Mouse (Mus musculus): ENCODE measurements around the gene Zfp148. TPM values are rescaled to one million over a fixed set of nuclear protein-coding genes. Genes with fewer than 3 reads are reported as not detected.

Gene Zfp148
- polyA plus RNA-seq, 1 experiment, result 26.9 TPM

DNA sequence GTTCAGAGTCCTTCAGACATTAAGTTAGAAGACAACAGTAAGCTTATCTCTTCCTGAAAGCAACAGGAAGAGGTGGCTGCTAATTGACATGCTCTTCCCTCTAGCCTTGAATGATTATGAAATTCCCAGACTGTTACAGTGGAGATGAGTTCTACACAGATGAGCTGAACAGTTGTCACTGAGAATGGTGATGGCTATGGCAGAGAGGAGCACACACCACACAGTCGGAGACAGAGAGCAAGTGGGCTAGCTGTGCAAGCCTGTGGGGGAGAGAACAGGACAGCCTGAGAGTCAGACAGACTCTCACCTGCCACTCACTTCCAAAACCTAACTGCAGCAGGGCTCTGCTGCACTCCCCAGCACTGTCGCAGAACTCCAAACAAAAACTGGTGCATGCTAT lies 51.0 kb downstream of the Zfp148 start:
- Histone ChIP-seq H3K4me1 (ENCODE audit: control insufficient read depth, insufficient read depth, low read length) (peaks cover 4% of the 10 kb centered on the region; the same call in 1 of the 2 replicates), H3K4me3 (replicated peaks; ENCODE audit: insufficient read depth, low read depth, low read length) (no peak overlapping the region), H3K27ac (ENCODE audit: insufficient read depth, low read length) (no peak overlapping the region), H3K27me3 (ENCODE audit: control insufficient read depth, insufficient read depth, low read length) (no peaks in the 10 kb centered on the region)
- WGBS, result 52% methylated on average over 2 of the region's 2 CpGs
- no peak for TF ChIP-seq POLR2A (IDR thresholded peaks at IDR 0.05; ENCODE audit: borderline replicate concordance, insufficient read depth, low read length)
- TF ChIP-seq CTCF (IDR thresholded peaks at IDR 0.05; ENCODE audit: borderline replicate concordance, insufficient read depth, low read depth, low read length), result no peak
- no peak for DNase-seq

DNA sequence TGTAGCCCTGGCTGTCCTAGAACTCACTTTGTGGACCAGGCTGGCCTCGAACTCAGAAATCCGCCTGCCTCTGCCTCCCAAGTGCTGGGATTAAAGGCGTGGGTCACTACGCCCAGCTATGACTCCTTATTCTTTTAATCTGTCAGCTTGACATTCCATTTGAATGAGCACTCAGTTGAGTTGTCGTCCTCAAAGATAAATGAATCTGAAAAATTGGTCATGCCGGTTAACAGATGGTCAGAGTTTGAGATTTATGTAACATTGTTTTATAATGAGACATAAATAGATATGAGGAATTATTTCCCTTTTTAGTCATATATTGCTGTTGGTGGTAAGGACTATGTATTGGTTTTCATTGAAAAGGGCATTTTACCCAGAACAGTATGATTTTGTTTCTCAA lies 60.4 kb downstream of the Zfp148 start:
- Histone ChIP-seq H3K27me3 (ENCODE audit: control insufficient read depth, insufficient read depth, low read length) (no peaks in the 10 kb centered on the region), H3K4me1 (ENCODE audit: control insufficient read depth, insufficient read depth, low read length) (peaks cover 6% of the 10 kb centered on the region; the same call in 1 of the 2 replicates), H3K27ac (ENCODE audit: insufficient read depth, low read length) (0 out of 2 replicates have a peak overlapping the region, but pooled peaks have one; percentile 36), H3K4me3 (replicated peaks; ENCODE audit: insufficient read depth, low read depth, low read length) (no peak overlapping the region)
- 38% methylated on average over 6 of the region's 6 CpGs for WGBS
- DNase-seq, result peak in 1 of 2 experiments; percentile 72
- TF ChIP-seq CTCF (IDR thresholded peaks at IDR 0.05; ENCODE audit: borderline replicate concordance, insufficient read depth, low read depth, low read length), result no peak
- no peak for TF ChIP-seq POLR2A (IDR thresholded peaks at IDR 0.05; ENCODE audit: borderline replicate concordance, insufficient read depth, low read length)

DNA sequence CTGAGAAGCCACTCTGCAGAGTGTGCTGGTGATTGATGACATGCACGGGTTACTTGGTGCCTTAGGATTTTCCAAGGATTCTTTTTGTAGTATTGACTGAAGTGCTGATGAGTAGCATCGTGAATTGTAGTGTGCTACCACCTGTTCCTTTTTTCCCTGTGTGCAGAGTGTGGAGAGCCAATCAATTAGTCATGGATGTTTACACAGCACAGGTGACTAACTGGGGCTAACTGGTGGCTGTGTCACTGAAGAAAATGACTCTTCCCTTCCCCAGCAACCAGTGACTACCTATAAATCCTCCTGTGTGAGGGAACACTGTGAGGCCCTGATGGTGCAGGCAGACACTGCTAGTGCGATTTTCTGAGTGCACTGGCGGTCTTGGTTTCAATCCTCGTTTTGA lies 66.2 kb downstream of the Zfp148 start:
- H3K27me3 ChIP-seq (ENCODE audit: control insufficient read depth, insufficient read depth, low read length), result no peaks in the 10 kb centered on the region
- TF ChIP-seq POLR2A (IDR thresholded peaks at IDR 0.05; ENCODE audit: borderline replicate concordance, insufficient read depth, low read length), result no peak
- TF ChIP-seq CTCF (IDR thresholded peaks at IDR 0.05; ENCODE audit: borderline replicate concordance, insufficient read depth, low read depth, low read length), result no peak
- DNase-seq, result peak; percentile 32 to 72
- H3K4me1 ChIP-seq (ENCODE audit: control insufficient read depth, insufficient read depth, low read length), result peaks cover 9% of the 10 kb centered on the region
- WGBS, result 46% methylated on average over 5 of the region's 5 CpGs
- peak overlapping the region; percentile 64 for H3K27ac ChIP-seq (ENCODE audit: insufficient read depth, low read length)
- H3K4me3 ChIP-seq (replicated peaks; ENCODE audit: insufficient read depth, low read depth, low read length), result no peak overlapping the region

DNA sequence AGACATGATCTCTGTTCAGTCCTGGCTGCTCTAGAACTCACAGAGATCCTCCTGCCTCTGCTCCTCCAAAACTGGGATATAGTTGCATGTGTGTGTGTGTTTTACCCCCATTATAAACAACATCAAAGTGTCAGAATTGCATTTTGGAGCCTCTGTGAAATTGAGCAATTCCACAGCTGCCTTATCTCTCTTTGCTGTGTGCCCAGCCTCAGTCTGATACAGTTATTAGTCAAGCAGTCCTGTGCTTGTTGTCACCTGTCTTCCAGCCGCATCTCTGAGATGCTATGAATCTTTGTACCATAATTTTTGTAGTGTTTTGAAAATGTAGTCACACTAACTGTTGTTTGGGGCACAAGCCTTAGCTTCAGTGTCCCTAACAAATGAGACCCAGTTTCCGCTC lies 73.2 kb downstream of the Zfp148 start:
- TF ChIP-seq CTCF (IDR thresholded peaks at IDR 0.05; ENCODE audit: borderline replicate concordance, insufficient read depth, low read depth, low read length) (no peak), POLR2A (IDR thresholded peaks at IDR 0.05; ENCODE audit: borderline replicate concordance, insufficient read depth, low read length) (no peak)

GRCm38 (mm10) chr16:33454306-33454705 lies 73.7 kb downstream of the Zfp148 start:
- no peak overlapping the region for H3K27ac ChIP-seq (ENCODE audit: insufficient read depth, low read length)
- TF ChIP-seq CTCF (IDR thresholded peaks at IDR 0.05; ENCODE audit: borderline replicate concordance, insufficient read depth, low read depth, low read length) (no peak), POLR2A (IDR thresholded peaks at IDR 0.05; ENCODE audit: borderline replicate concordance, insufficient read depth, low read length) (no peak)
- WGBS, result 73% methylated on average over 2 of the region's 2 CpGs
- H3K4me1 ChIP-seq (ENCODE audit: control insufficient read depth, insufficient read depth, low read length), result no peaks in the 10 kb centered on the region
- H3K27me3 ChIP-seq (ENCODE audit: control insufficient read depth, insufficient read depth, low read length), result no peaks in the 10 kb centered on the region
- no peak for DNase-seq
- H3K4me3 ChIP-seq (replicated peaks; ENCODE audit: insufficient read depth, low read depth, low read length), result no peak overlapping the region

More for the DNA sequence above, 73.2 kb downstream of the Zfp148 start:
- 91% methylated on average over 2 of the region's 2 CpGs for WGBS
- no peak for DNase-seq
- Histone ChIP-seq H3K4me3 (replicated peaks; ENCODE audit: insufficient read depth, low read depth, low read length) (no peak overlapping the region), H3K27me3 (ENCODE audit: control insufficient read depth, insufficient read depth, low read length) (no peaks in the 10 kb centered on the region), H3K27ac (ENCODE audit: insufficient read depth, low read length) (no peak overlapping the region), H3K4me1 (ENCODE audit: control insufficient read depth, insufficient read depth, low read length) (no peaks in the 10 kb centered on the region)

- TF ChIP-seq POLR2A (IDR thresholded peaks at IDR 0.05; ENCODE audit: borderline replicate concordance, insufficient read depth, low read length) (no peak), CTCF (IDR thresholded peaks at IDR 0.05; ENCODE audit: borderline replicate concordance, insufficient read depth, low read depth, low read length) (no peak)
- 89% methylated on average over 6 of the region's 6 CpGs for WGBS
- Histone ChIP-seq H3K27ac (ENCODE audit: insufficient read depth, low read length) (no peak overlapping the region), H3K27me3 (ENCODE audit: control insufficient read depth, insufficient read depth, low read length) (no peaks in the 10 kb centered on the region), H3K4me1 (ENCODE audit: control insufficient read depth, insufficient read depth, low read length) (no peaks in the 10 kb centered on the region), H3K4me3 (replicated peaks; ENCODE audit: insufficient read depth, low read depth, low read length) (no peak overlapping the region)
- no peak for DNase-seq
Observed at GRCm38 (mm10) chr16:33455263-33455910, 74.8 kb downstream of the Zfp148 start.

DNA sequence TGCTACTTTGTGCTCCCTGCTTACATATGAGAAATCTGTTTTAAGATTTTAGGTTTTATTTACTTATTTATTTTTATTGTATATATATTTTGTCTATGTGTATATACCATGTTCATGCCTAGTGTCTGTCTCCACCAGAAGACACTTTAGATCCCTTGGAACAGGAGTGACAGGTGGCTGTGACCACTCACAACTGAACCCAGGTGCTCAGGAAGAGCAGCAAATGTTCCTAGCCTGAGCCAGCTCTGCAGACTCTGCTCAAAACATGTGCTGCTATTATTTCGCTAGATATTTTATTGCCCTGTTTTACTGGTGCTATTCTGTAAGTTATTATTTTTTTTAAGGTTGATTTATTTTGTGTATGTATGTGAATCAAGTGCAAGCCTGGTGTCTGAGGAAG lies 78.5 kb downstream of the Zfp148 start:
- Histone ChIP-seq H3K27ac (ENCODE audit: insufficient read depth, low read length) (no peak overlapping the region), H3K27me3 (ENCODE audit: control insufficient read depth, insufficient read depth, low read length) (no peaks in the 10 kb centered on the region), H3K4me1 (ENCODE audit: control insufficient read depth, insufficient read depth, low read length) (0 out of 2 replicates have a peak, but pooled peaks cover 2% of the 10 kb centered on the region), H3K4me3 (replicated peaks; ENCODE audit: insufficient read depth, low read depth, low read length) (no peak overlapping the region)
- peak in 1 of 2 experiments; percentile 51 for DNase-seq
- TF ChIP-seq POLR2A (IDR thresholded peaks at IDR 0.05; ENCODE audit: borderline replicate concordance, insufficient read depth, low read length) (no peak), CTCF (IDR thresholded peaks at IDR 0.05; ENCODE audit: borderline replicate concordance, insufficient read depth, low read depth, low read length) (no peak)
- WGBS, result 49% methylated on average over 1 of the region's 1 CpGs

DNA sequence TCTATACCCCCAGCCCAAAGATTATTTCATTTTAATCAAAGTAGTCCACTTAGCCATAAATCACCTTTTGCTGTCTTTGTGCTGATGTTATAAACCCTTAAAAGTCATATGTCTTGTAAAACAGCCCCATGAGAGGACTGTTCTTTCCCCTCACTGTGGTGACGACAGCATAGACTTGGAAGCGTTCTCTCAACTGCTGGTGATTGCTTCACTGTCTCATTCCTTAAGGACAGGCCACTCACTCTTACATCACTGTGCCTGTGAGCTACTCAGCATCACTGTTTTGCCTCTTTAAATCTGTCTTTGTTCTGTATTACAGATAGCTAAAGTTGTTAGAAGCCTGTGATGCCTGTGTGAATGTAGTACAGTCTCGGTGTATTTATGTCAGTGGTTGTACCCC lies 80.8 kb downstream of the Zfp148 start:
- no peak overlapping the region for H3K27ac ChIP-seq (ENCODE audit: insufficient read depth, low read length)
- H3K4me1 ChIP-seq (ENCODE audit: control insufficient read depth, insufficient read depth, low read length), result 0 out of 2 replicates have a peak, but pooled peaks cover 2% of the 10 kb centered on the region
- WGBS, result 85% methylated on average over 3 of the region's 3 CpGs
- H3K27me3 ChIP-seq (ENCODE audit: control insufficient read depth, insufficient read depth, low read length), result no peaks in the 10 kb centered on the region
- no peak overlapping the region for H3K4me3 ChIP-seq (replicated peaks; ENCODE audit: insufficient read depth, low read depth, low read length)
- no peak for DNase-seq
- TF ChIP-seq CTCF (IDR thresholded peaks at IDR 0.05; ENCODE audit: borderline replicate concordance, insufficient read depth, low read depth, low read length) (no peak), POLR2A (IDR thresholded peaks at IDR 0.05; ENCODE audit: borderline replicate concordance, insufficient read depth, low read length) (no peak)
